Mouse (Mus musculus): Measurements from ENCODE around the gene Ppp1r8. TPM values are rescaled to one million over a fixed set of nuclear protein-coding genes. Genes with fewer than 3 reads are reported as not detected.
A peak's percentile ranks its signal among the peaks of the same experiment; 100 is the strongest.

Ppp1r8 gene
- polyA plus RNA-seq, 1 experiment from 2014 or later, result 37.5 TPM

- Histone ChIP-seq H3K27ac (no peak overlapping the region), H3K36me3 (ENCODE audit: insufficient read depth, low read length) (no peaks in the 10 kb centered on the region), H3K9me3 (replicated peaks; ENCODE audit: low read length) (no peaks in the 10 kb centered on the region), H3K4me1 (replicated peaks; ENCODE audit: insufficient read depth, low read length) (no peaks in the 10 kb centered on the region), H3K4me3 (replicated peaks; ENCODE audit: low read depth, low read length) (no peak overlapping the region), H3K9ac (ENCODE audit: low read depth, low read length) (no peak overlapping the region), H3K27me3 (ENCODE audit: insufficient read depth, low read length) (no peaks in the 10 kb centered on the region), H3K4me2 (ENCODE audit: low read length) (no peak overlapping the region)
- no peak for DNase-seq (ENCODE audit: low spot score)
- WGBS, result 90% methylated on average over 5 of the region's 5 CpGs
- no peak for ATAC-seq (replicated peaks; ENCODE audit: low FRiP score, low read depth)
- no peak for TF ChIP-seq CTCF (IDR thresholded peaks at IDR 0.05; ENCODE audit: low read depth)
Observed at GRCm38 (mm10) chr4:132809621-132810020, 33.3 kb downstream of the Ppp1r8 start.

- Histone ChIP-seq H3K36me3 (ENCODE audit: insufficient read depth, low read length) (no peaks in the 10 kb centered on the region), H3K27ac (no peak overlapping the region), H3K4me2 (ENCODE audit: low read length) (no peak overlapping the region), H3K4me1 (replicated peaks; ENCODE audit: insufficient read depth, low read length) (no peaks in the 10 kb centered on the region), H3K4me3 (replicated peaks; ENCODE audit: low read depth, low read length) (no peak overlapping the region), H3K9me3 (replicated peaks; ENCODE audit: low read length) (no peaks in the 10 kb centered on the region), H3K27me3 (ENCODE audit: insufficient read depth, low read length) (no peaks in the 10 kb centered on the region), H3K9ac (ENCODE audit: low read depth, low read length) (no peak overlapping the region)
- ATAC-seq (replicated peaks; ENCODE audit: low FRiP score, low read depth), result no peak
- WGBS, result 56% methylated on average over 5 of the region's 5 CpGs
- no peak for TF ChIP-seq CTCF (IDR thresholded peaks at IDR 0.05; ENCODE audit: low read depth)
- no peak for DNase-seq (ENCODE audit: low spot score)
Observed at GRCm38 (mm10) chr4:132807771-132808641, 35.0 kb downstream of the Ppp1r8 start.

- WGBS, result 87% methylated on average over 7 of the region's 7 CpGs
- TF ChIP-seq CTCF (IDR thresholded peaks at IDR 0.05; ENCODE audit: low read depth), result no peak
- no peak for ATAC-seq (replicated peaks; ENCODE audit: low FRiP score, low read depth)
- H3K4me1 ChIP-seq (replicated peaks; ENCODE audit: insufficient read depth, low read length), result no peaks in the 10 kb centered on the region
- H3K27me3 ChIP-seq (ENCODE audit: insufficient read depth, low read length), result no peaks in the 10 kb centered on the region
- H3K9ac ChIP-seq (ENCODE audit: low read depth, low read length), result no peak overlapping the region
- no peak overlapping the region for H3K4me3 ChIP-seq (replicated peaks; ENCODE audit: low read depth, low read length)
- H3K27ac ChIP-seq, result no peak overlapping the region
- H3K9me3 ChIP-seq (replicated peaks; ENCODE audit: low read length), result no peaks in the 10 kb centered on the region
- no peak for DNase-seq (ENCODE audit: low spot score)
- H3K4me2 ChIP-seq (ENCODE audit: low read length), result no peak overlapping the region
- no peaks in the 10 kb centered on the region for H3K36me3 ChIP-seq (ENCODE audit: insufficient read depth, low read length)
Observed at GRCm38 (mm10) chr4:132806620-132807191, 36.3 kb downstream of the Ppp1r8 start.

- Histone ChIP-seq H3K27ac (no peak overlapping the region), H3K4me2 (ENCODE audit: low read length) (no peak overlapping the region), H3K9ac (ENCODE audit: low read depth, low read length) (no peak overlapping the region), H3K9me3 (replicated peaks; ENCODE audit: low read length) (no peaks in the 10 kb centered on the region), H3K4me1 (replicated peaks; ENCODE audit: insufficient read depth, low read length) (no peaks in the 10 kb centered on the region), H3K36me3 (ENCODE audit: insufficient read depth, low read length) (no peaks in the 10 kb centered on the region), H3K4me3 (replicated peaks; ENCODE audit: low read depth, low read length) (no peak overlapping the region), H3K27me3 (ENCODE audit: insufficient read depth, low read length) (no peaks in the 10 kb centered on the region)
- DNase-seq (ENCODE audit: low spot score), result peak; percentile 33
- WGBS, result 79% methylated on average over 12 of the region's 12 CpGs
- no peak for TF ChIP-seq CTCF (IDR thresholded peaks at IDR 0.05; ENCODE audit: low read depth)
- ATAC-seq (replicated peaks; ENCODE audit: low FRiP score, low read depth), result no peak
Observed at GRCm38 (mm10) chr4:132805599-132806197, 37.3 kb downstream of the Ppp1r8 start.

- H3K36me3 ChIP-seq (ENCODE audit: insufficient read depth, low read length), result no peaks in the 10 kb centered on the region
- no peak overlapping the region for H3K4me3 ChIP-seq (replicated peaks; ENCODE audit: low read depth, low read length)
- no peaks in the 10 kb centered on the region for H3K4me1 ChIP-seq (replicated peaks; ENCODE audit: insufficient read depth, low read length)
- no peak overlapping the region for H3K4me2 ChIP-seq (ENCODE audit: low read length)
- DNase-seq (ENCODE audit: low spot score) (no peak), ATAC-seq (replicated peaks; ENCODE audit: low FRiP score, low read depth) (no peak)
- no peak overlapping the region for H3K27ac ChIP-seq
- 81% methylated on average over 5 of the region's 5 CpGs for WGBS
- no peaks in the 10 kb centered on the region for H3K27me3 ChIP-seq (ENCODE audit: insufficient read depth, low read length)
- no peak for TF ChIP-seq CTCF (IDR thresholded peaks at IDR 0.05; ENCODE audit: low read depth)
- no peaks in the 10 kb centered on the region for H3K9me3 ChIP-seq (replicated peaks; ENCODE audit: low read length)
- H3K9ac ChIP-seq (ENCODE audit: low read depth, low read length), result no peak overlapping the region
Observed at GRCm38 (mm10) chr4:132805146-132805545, 37.8 kb downstream of the Ppp1r8 start.

GRCm38 (mm10) chr4:132804331-132804730 is 38.6 kb downstream of the Ppp1r8 start:
- Histone ChIP-seq H3K9me3 (replicated peaks; ENCODE audit: low read length) (no peaks in the 10 kb centered on the region), H3K4me2 (ENCODE audit: low read length) (no peak overlapping the region), H3K9ac (ENCODE audit: low read depth, low read length) (no peak overlapping the region), H3K27ac (no peak overlapping the region), H3K4me1 (replicated peaks; ENCODE audit: insufficient read depth, low read length) (no peaks in the 10 kb centered on the region), H3K27me3 (ENCODE audit: insufficient read depth, low read length) (no peaks in the 10 kb centered on the region), H3K4me3 (replicated peaks; ENCODE audit: low read depth, low read length) (no peak overlapping the region), H3K36me3 (ENCODE audit: insufficient read depth, low read length) (no peaks in the 10 kb centered on the region)
- no peak for DNase-seq (ENCODE audit: low spot score)
- 89% methylated on average over 6 of the region's 6 CpGs for WGBS
- ATAC-seq (replicated peaks; ENCODE audit: low FRiP score, low read depth), result no peak
- TF ChIP-seq CTCF (IDR thresholded peaks at IDR 0.05; ENCODE audit: low read depth), result no peak
